Mouse (Mus musculus) stomach, embryonic 14.5 days (tissue): ENCODE data around the gene Zfand5. TPM values are rescaled to one million over a fixed set of nuclear protein-coding genes. Genes with fewer than 3 reads are reported as not detected.
"Not testable (repeated sequence)": the region's sequence is repeated elsewhere in the genome, so short reads cannot be mapped to it uniquely, and the experiment has no call there.

Source experiments
- ATAC-seq: fragments of 200-750 bp; cut with Nextera tagmentation; 2 replicates; pipeline ENCODE4 v1.8.0; 2017; ENCODE audit warnings: low read depth, moderate TSS enrichment; ENCODE audit not compliant: insufficient number of reproducible peaks, insufficient read depth, low FRiP score
- H3K27ac ChIP-seq: fragments of 300-500 bp; sonication (generic); 2 replicates; pipeline ENCODE4 v1.5.1; 2014; ENCODE audit warnings: mild to moderate bottlenecking, low read length, moderate library complexity, mixed read lengths
- H3K27me3 ChIP-seq: fragments of 300-500 bp; sonication (generic); 2 replicates; pipeline ENCODE4 v1.6.1; 2014; ENCODE audit warnings: low read length, control low read depth, mixed read lengths; ENCODE audit not compliant: control insufficient read depth, insufficient read depth
- H3K36me3 ChIP-seq: fragments of 300-500 bp; sonication (generic); 2 replicates; pipeline ENCODE4 v1.6.1; 2014; ENCODE audit warnings: mild to moderate bottlenecking, control low read depth, low read length, moderate library complexity, mixed read lengths; ENCODE audit not compliant: control insufficient read depth, insufficient read depth
- H3K4me1 ChIP-seq: fragments of 300-500 bp; sonication (generic); 2 replicates; pipeline ENCODE4 v1.6.1; 2014; ENCODE audit warnings: low read length, control low read depth, mixed read lengths; ENCODE audit not compliant: control insufficient read depth, insufficient read depth
- H3K4me2 ChIP-seq: fragments of 300-500 bp; sonication (generic); replicated peaks from 2 replicates; pipeline ENCODE4 v1.6.1; 2014; ENCODE audit warnings: low read depth, low read length, control low read depth
- H3K4me3 ChIP-seq: fragments of 300-500 bp; sonication (generic); 2 replicates; pipeline ENCODE4 v1.5.1; 2014; ENCODE audit warnings: low read depth, low read length, control low read depth
- H3K9ac ChIP-seq: fragments of 300-500 bp; sonication (generic); replicated peaks from 2 replicates; pipeline ENCODE4 v1.6.1; 2014; ENCODE audit warnings: low read depth, mild to moderate bottlenecking, control low read depth, low read length, moderate library complexity, mixed read lengths
- H3K9me3 ChIP-seq: fragments of 300-500 bp; sonication (generic); 2 replicates; pipeline ENCODE4 v1.6.1; 2016; ENCODE audit warnings: low read depth, low read length, control low read depth; ENCODE audit not compliant: control insufficient read depth
- WGBS: fragments of 180-500 bp; shearing (Covaris S2); extraction: QIAGEN DNeasy Blood & Tissue Kit; methylation state at CpG from one replicate; pipeline ENCODE4 v1.1.7; 2014; 5-methylcytosine and 5-hydroxymethylcytosine counted together
- polyA plus RNA-seq: library from polyadenylated mRNA; unstranded; fragments of >200 nt; fragmentation: Nextera tagmentation; extraction: Ambion mirVana; gene quantifications from 2 replicates; pipeline ENCODE4 v1.2.1, GENCODE M21; 2014

Gene Zfand5
- polyA plus RNA-seq, 1 experiment from 2014 or later, result 84.9 TPM

GRCm38 (mm10) chr19:21301787-21302186, 29.7 kb downstream of the Zfand5 start:
- H3K27me3 ChIP-seq, result no peaks in the 10 kb centered on the region
- no peak overlapping the region for H3K9ac ChIP-seq
- H3K9me3 ChIP-seq, result no peaks in the 10 kb centered on the region
- no peak overlapping the region for H3K27ac ChIP-seq
- WGBS, result 18% methylated on average over 3 of the region's 3 CpGs
- H3K4me2 ChIP-seq, result no peak overlapping the region
- ATAC-seq, result no peak
- H3K4me1 ChIP-seq, result no peaks in the 10 kb centered on the region
- H3K36me3 ChIP-seq, result no peaks in the 10 kb centered on the region
- no peak overlapping the region for H3K4me3 ChIP-seq

GRCm38 (mm10) chr19:21307755-21308154, 35.7 kb downstream of the Zfand5 start:
- Histone ChIP-seq H3K9me3 (no peaks in the 10 kb centered on the region), H3K4me1 (no peaks in the 10 kb centered on the region), H3K4me3 (no peak overlapping the region), H3K4me2 (no peak overlapping the region), H3K9ac (no peak overlapping the region), H3K27ac (no peak overlapping the region), H3K27me3 (no peaks in the 10 kb centered on the region), H3K36me3 (no peaks in the 10 kb centered on the region)
- ATAC-seq, result no peak
- 86% methylated on average over 3 of the region's 3 CpGs for WGBS

- H3K36me3 ChIP-seq, H3K27me3 ChIP-seq, H3K4me3 ChIP-seq, H3K4me2 ChIP-seq, H3K27ac ChIP-seq, H3K4me1 ChIP-seq, ATAC-seq, H3K9me3 ChIP-seq, H3K9ac ChIP-seq: not testable (repeated sequence)
- WGBS, result 94% methylated on average over 5 of the region's 5 CpGs
Measured at GRCm38 (mm10) chr19:21310364-21310763, 38.3 kb downstream of the Zfand5 start.

GRCm38 (mm10) chr19:21315701-21316100, 43.6 kb downstream of the Zfand5 start:
- Histone ChIP-seq H3K4me2 (no peak overlapping the region), H3K27ac (no peak overlapping the region), H3K27me3 (no peaks in the 10 kb centered on the region), H3K36me3 (no peaks in the 10 kb centered on the region), H3K4me1 (no peaks in the 10 kb centered on the region), H3K9ac (no peak overlapping the region), H3K9me3 (no peaks in the 10 kb centered on the region), H3K4me3 (no peak overlapping the region)
- WGBS, result 71% methylated on average over 3 of the region's 3 CpGs
- ATAC-seq, result no peak

GRCm38 (mm10) chr19:21319618-21320017, 47.5 kb downstream of the Zfand5 start:
- Histone ChIP-seq H3K27me3 (no peaks in the 10 kb centered on the region), H3K9me3 (no peaks in the 10 kb centered on the region), H3K4me2 (no peak overlapping the region), H3K4me1 (no peaks in the 10 kb centered on the region), H3K27ac (no peak overlapping the region), H3K4me3 (no peak overlapping the region), H3K9ac (no peak overlapping the region), H3K36me3 (no peaks in the 10 kb centered on the region)
- 84% methylated on average over 1 of the region's 1 CpGs for whole genome bisulfite sequencing
- ATAC-seq, result no peak

- Histone ChIP-seq H3K4me2 (no peak overlapping the region), H3K27me3 (no peaks in the 10 kb centered on the region), H3K36me3 (no peaks in the 10 kb centered on the region), H3K4me1 (no peaks in the 10 kb centered on the region), H3K9ac (no peak overlapping the region), H3K9me3 (no peaks in the 10 kb centered on the region), H3K4me3 (no peak overlapping the region), H3K27ac (no peak overlapping the region)
- no peak for ATAC-seq
- 92% methylated on average over 3 of the region's 3 CpGs for WGBS
Measured at GRCm38 (mm10) chr19:21325333-21325732, 53.3 kb downstream of the Zfand5 start.

- Histone ChIP-seq H3K4me2 (no peak overlapping the region), H3K4me1 (no peaks in the 10 kb centered on the region), H3K27me3 (no peaks in the 10 kb centered on the region), H3K4me3 (no peak overlapping the region), H3K9ac (no peak overlapping the region), H3K27ac (no peak overlapping the region), H3K36me3 (no peaks in the 10 kb centered on the region), H3K9me3 (no peaks in the 10 kb centered on the region)
- ATAC-seq, result no peak
- WGBS, result 71% methylated on average over 9 of the region's 9 CpGs
Measured at GRCm38 (mm10) chr19:21328951-21329350, 56.9 kb downstream of the Zfand5 start.

- no peaks in the 10 kb centered on the region for H3K9me3 ChIP-seq
- H3K36me3 ChIP-seq, result no peaks in the 10 kb centered on the region
- no peak overlapping the region for H3K4me3 ChIP-seq
- no peak for ATAC-seq
- no peak overlapping the region for H3K27ac ChIP-seq
- H3K4me2 ChIP-seq, result no peak overlapping the region
- no peaks in the 10 kb centered on the region for H3K27me3 ChIP-seq
- H3K4me1 ChIP-seq, result no peaks in the 10 kb centered on the region
- WGBS, result 49% methylated on average over 5 of the region's 5 CpGs
- no peak overlapping the region for H3K9ac ChIP-seq
Measured at GRCm38 (mm10) chr19:21329770-21330169, 57.7 kb downstream of the Zfand5 start.

GRCm38 (mm10) chr19:21330305-21331115, 58.4 kb downstream of the Zfand5 start:
- Histone ChIP-seq H3K27me3 (no peaks in the 10 kb centered on the region), H3K36me3 (no peaks in the 10 kb centered on the region), H3K4me1 (no peaks in the 10 kb centered on the region), H3K9me3 (no peaks in the 10 kb centered on the region), H3K9ac (no peak overlapping the region), H3K4me3 (no peak overlapping the region), H3K27ac (no peak overlapping the region), H3K4me2 (no peak overlapping the region)
- ATAC-seq, result no peak
- WGBS, result 84% methylated on average over 6 of the region's 6 CpGs
